Mouse (Mus musculus) bone marrow, adult 2 months (tissue): Measurements from ENCODE around the gene Ccr1. TPM values are rescaled to one million over a fixed set of nuclear protein-coding genes. Genes with fewer than 3 reads are reported as not detected.

Experiments used
- H3K27ac ChIP-seq: fragments of 200-500 bp; 2 replicates; pipeline ENCODE4 v1.5.1; 2012; ENCODE audit warnings: low read depth, mild to moderate bottlenecking, control low read depth, inconsistent platforms, low read length; ENCODE audit not compliant: control insufficient read depth, poor library complexity, insufficient read depth
- H3K4me1 ChIP-seq: fragments of 200-500 bp; 2 replicates; pipeline ENCODE4 v1.6.1; 2011; ENCODE audit warnings: low read length; ENCODE audit not compliant: control insufficient read depth, insufficient read depth
- H3K4me3 ChIP-seq: fragments of 200-500 bp; replicated peaks from 2 replicates; pipeline ENCODE3; 2011; ENCODE audit warnings: mild to moderate bottlenecking, low read depth, low read length, control low read depth; ENCODE audit not compliant: control insufficient read depth
- CTCF ChIP-seq: fragments of 200-500 bp; IDR thresholded peaks from 2 replicates; pipeline ENCODE4 v1.5.1; 2011; ENCODE audit warnings: low read length, control low read depth; ENCODE audit not compliant: control insufficient read depth, insufficient read depth
- POLR2A ChIP-seq: fragments of 200-500 bp; IDR thresholded peaks from 2 replicates; pipeline ENCODE4 v1.6.1; 2011; ENCODE audit warnings: low read depth, mild to moderate bottlenecking, control low read depth, low read length, borderline replicate concordance; ENCODE audit not compliant: control insufficient read depth
- WGBS: fragments of 180-500 bp; shearing (Covaris S2); methylation state at CpG from one replicate; pipeline ENCODE4 v1.1.7; 2018; 5-methylcytosine and 5-hydroxymethylcytosine counted together
- polyA plus RNA-seq: library from polyadenylated mRNA; stranded (reverse); fragments of >200 nt; gene quantifications from 2 replicates; pipeline ENCODE4 v1.2.4, GENCODE M21; 2011; ENCODE audit warnings: low replicate concordance; ENCODE audit not compliant: missing spikeins, insufficient read depth, insufficient read length

Ccr1 gene
- polyA plus RNA-seq, result 4.8 and 12.0 TPM in 2 replicates

DNA sequence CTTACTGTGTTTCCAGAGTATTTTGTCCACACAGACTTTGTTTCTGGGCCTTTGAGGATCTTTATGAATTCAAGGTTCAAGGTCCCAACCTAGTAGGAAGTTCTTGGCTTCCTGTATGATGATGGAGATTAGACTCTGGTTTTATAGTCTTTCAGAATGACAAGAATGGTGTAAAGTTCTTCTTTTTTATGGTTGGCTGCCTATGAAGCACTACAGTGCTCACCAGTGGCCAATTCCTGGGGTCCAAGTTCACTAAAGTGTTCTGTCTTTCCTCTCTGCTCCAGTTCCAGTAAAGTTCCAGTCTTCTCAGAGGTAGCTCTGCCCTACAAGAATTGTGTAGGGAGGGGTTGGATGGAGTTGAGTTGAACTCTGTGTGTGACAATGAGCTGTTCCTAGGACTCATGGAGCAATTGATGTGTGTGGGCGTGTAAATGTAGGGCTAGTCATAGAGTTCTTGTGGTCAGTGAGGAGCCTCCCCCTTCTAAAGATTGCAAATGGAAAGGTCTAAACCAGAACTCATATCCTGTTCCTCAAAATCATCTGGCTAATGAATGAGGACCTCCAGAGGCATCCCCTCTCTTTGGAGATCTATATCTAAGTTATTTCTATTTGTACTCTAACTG, at the start of gene Ccr1:
Gene Ccr1, minus strand, starts transcription at position 403 of the 623 bp plus-strand sequence.
- WGBS, result 38% methylated on average over 1 of the region's 1 CpGs
- TF ChIP-seq POLR2A (no peak), CTCF (no peak)
- Histone ChIP-seq H3K27ac (peak within 1 kb of the TSS; percentile 79; the same call in 1 of the 2 replicates), H3K4me1 (no peaks in the 10 kb centered on the region; the same call in 1 of the 2 replicates), H3K4me3 (peak within 1 kb of the TSS; percentile 50)

DNA sequence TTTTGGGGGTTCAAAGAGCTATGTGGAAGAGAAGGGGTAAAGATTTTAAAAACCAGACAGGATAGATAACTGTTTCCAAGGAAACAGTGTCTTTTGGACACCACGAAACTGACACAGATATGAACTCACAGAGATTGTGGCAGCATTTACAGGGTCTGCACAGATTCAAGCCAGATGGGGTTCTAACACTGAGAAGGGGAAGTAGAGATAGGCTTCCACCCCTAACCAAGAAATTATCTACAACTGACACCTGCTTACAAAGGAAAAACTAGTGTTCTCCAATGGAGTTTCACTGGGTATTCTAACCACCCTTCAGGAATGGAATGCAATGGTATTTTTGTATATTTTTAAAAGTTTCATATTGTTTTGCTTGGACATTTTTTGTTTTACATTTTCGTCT, 47.6 kb upstream of the Ccr1 start:
- Histone ChIP-seq H3K4me1 (no peaks in the 10 kb centered on the region; the same call in 1 of the 2 replicates), H3K4me3 (no peak overlapping the region), H3K27ac (no peak overlapping the region)
- TF ChIP-seq POLR2A, result no peak
- TF ChIP-seq CTCF, result no peak
- 24% methylated on average over 2 of the region's 2 CpGs for WGBS

DNA sequence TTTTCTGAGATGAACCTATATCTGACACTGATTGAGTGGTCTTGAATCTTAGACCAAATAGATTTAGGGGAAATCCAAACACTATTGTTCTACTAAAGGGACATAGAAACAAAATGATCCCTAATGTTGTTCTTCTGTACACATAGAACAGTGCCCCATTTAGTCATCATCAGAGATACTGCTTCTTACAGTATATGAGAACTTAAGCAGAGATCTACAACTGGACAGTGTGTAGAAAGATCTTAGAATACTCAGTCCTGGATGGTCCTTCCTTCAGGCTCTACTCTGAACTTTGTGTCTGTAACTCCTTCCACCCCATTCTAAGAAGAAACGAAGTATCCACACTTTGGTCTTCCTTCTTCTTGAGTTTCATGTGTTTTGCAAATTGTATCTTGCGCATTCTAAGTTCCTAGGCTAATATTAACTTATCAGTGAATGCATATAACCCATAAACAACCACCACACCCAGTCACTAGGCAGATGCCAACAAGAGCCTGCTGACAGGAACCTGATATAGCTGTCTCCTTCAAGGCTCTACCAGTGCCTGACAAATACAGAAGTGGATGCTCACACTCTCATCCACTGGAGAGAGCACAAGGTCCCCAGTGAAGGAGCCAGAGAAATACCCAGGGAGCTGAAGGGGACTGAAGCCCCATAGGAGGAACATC, 46.6 kb upstream of the Ccr1 start:
- Histone ChIP-seq H3K27ac (no peak overlapping the region), H3K4me3 (no peak overlapping the region), H3K4me1 (no peaks in the 10 kb centered on the region; the same call in 1 of the 2 replicates)
- 62% methylated on average over 2 of the region's 2 CpGs for WGBS
- no peak for TF ChIP-seq CTCF
- no peak for TF ChIP-seq POLR2A

DNA sequence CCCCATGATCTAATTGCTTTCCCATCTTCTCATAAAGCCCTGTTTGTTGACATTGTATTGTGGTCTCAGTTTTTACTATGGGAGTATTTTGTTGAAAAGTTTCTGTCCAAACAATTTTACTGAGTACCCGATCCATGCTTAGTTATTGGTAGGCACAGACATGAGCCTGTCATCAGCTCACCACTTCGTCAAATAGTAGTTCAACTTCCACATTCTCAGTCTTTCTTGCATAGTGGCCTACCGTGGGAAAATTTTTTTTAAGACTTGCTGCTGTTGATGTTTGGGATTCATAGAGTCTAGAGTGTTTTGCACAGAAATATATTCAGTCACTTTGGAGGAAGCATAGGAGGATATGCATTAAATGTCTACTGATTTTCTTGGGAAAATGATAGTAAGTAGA, 44.8 kb upstream of the Ccr1 start:
- TF ChIP-seq POLR2A (no peak), CTCF (no peak)
- 57% methylated on average over 3 of the region's 3 CpGs for WGBS
- H3K4me3 ChIP-seq, result no peak overlapping the region
- H3K4me1 ChIP-seq, result no peaks in the 10 kb centered on the region; the same call in 1 of the 2 replicates
- no peak overlapping the region for H3K27ac ChIP-seq

DNA sequence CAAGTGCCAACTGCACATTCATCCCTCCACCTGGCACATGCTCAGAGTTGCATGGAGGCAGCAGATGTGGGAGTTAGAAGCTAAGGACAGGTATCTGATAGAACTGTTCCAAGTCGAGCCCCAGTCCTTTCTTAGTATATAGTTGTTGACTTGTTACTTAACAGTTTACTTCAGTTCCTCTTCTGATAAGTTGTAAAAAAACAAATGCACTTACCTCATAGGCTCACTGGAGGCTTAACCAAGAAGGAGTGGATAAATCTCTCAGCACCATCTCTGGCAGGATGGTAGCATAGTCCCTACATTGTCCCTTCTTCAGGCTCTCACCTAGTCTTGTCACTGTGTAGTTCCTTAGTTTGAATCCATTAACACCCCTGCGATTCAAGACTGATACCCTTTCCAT, 44.2 kb upstream of the Ccr1 start:
- 47% methylated on average over 2 of the region's 2 CpGs for WGBS
- Histone ChIP-seq H3K4me1 (no peaks in the 10 kb centered on the region; the same call in 1 of the 2 replicates), H3K27ac (no peak overlapping the region), H3K4me3 (no peak overlapping the region)
- TF ChIP-seq CTCF, result no peak
- no peak for TF ChIP-seq POLR2A

DNA sequence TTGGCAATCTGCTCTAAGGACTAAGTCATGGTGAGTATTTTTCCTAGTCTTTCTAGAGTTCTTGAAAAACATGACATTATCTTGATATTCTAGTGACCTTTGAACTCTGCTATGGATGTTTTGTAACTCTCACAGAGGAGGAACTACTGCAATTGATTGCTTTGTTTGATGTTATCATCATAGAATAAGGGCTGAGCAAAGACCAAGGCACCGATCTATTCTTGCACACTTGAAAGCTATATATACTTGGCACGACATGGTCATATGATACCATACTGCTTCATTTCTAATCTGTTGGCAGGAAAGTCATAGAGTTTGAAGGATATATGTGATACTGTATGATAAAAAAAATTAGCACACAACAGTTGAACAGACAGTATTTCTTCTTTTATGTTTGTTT, 31.3 kb upstream of the Ccr1 start:
- no peak overlapping the region for H3K27ac ChIP-seq
- TF ChIP-seq POLR2A, result no peak
- TF ChIP-seq CTCF, result no peak
- 39% methylated on average over 2 of the region's 2 CpGs for WGBS
- H3K4me3 ChIP-seq, result no peak overlapping the region
- H3K4me1 ChIP-seq, result no peaks in the 10 kb centered on the region

DNA sequence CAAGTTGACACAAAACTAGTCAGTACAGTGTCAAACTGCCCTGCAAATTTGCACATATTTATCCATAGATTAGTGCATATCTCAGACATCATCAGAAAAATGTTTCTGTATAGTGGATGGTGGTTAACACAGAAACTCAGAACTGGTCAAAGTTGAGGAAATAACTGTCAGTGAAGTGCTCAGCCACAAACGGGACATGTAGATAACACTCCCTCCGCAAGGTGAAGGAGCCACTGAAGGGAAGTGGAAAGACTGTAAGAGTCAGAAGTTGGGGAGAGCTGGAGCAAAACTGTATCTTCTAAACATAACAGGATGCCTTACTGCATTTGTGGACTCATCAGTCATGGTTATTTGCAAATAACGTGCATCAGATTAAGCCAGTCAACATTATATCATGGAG, 29.2 kb upstream of the Ccr1 start:
- 17% methylated on average over 3 of the region's 3 CpGs for WGBS
- Histone ChIP-seq H3K4me3 (no peak overlapping the region), H3K27ac (no peak overlapping the region), H3K4me1 (no peaks in the 10 kb centered on the region)
- TF ChIP-seq POLR2A (no peak), CTCF (no peak)

DNA sequence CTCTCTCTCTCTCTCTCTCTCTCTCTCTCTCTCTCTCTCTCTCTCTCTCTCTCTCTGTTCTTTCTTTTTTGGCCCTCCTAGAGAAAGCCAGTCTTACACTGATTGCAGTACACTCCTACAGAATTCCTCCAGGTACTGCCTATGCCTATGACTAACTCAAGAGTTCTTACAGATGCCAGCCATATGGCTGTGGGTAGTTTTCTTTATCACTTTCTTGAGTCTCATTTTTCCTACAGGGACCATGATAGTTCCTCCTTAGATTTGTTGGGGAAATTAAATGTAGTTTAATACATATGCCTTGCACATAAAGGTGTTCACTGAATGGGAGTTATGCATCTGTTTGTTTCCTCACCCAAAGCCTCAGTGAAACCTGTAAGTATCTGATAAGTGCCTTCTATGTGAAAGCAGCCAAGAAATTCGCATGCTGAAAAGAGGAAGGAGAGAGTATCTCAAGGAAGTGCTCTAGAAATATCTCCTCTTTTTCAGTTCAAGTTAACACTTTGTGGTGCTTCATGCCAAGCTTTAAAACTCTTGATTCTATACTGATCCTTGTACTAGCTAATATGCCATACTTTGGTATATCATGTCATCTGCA, 22.9 kb upstream of the Ccr1 start:
- Histone ChIP-seq H3K4me1 (no peaks in the 10 kb centered on the region; the same call in 1 of the 2 replicates), H3K4me3 (no peak overlapping the region), H3K27ac (no peak overlapping the region)
- TF ChIP-seq CTCF, result no peak
- TF ChIP-seq POLR2A, result no peak
- WGBS, result 0% methylated on average over 1 of the region's 1 CpGs
